Mouse (Mus musculus) thymus, postnatal 10 days (tissue): ENCODE data around the gene Gm7682.
"Not testable (repeated sequence)": the region's sequence is repeated elsewhere in the genome, so short reads cannot be mapped to it uniquely, and the experiment has no call there.

ENCODE experiments used
- DNase-seq, 2 experiments: peaks; one replicate each; pipeline ENCODE4 v3.0.0; 2021; ENCODE audit warnings: low spot score in 2 of 2

Gene Gm7682

DNA sequence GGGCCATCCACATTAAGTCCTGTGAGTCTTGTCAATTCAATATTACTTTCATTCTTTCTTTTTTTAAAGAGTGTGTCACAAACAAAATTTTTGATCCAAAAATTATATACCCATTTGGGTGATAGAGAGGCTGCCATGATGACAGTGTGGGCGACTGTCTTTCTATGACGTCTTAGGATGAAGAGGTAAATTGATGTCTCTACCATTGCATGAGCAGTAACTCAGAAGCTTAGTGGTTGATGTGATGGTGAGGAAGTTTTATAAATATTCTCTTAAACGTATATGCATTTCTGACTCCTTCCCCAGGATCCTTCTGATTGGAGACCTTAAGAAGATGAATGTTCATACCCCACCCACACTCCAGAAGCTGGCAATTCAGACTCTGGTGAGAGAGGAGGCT is at the start of gene Gm7682:
Gene Gm7682, plus strand, starts transcription at position 301 of the 400 bp plus-strand sequence.
- not testable (repeated sequence) for DNase-seq
